Mouse (Mus musculus) CH12.LX (cell line): Measurements from ENCODE around the gene Sdcbp2. TPM values are rescaled to one million over a fixed set of nuclear protein-coding genes. Genes with fewer than 3 reads are reported as not detected.

Experiments
- DNase-seq: peaks from one replicate; pipeline ENCODE4 v3.0.0-alpha.2; 2013; ENCODE audit errors: extremely low read depth
- H3K27ac ChIP-seq: 2 replicates; pipeline ENCODE4 v1.5.1; 2012; ENCODE audit warnings: low read depth, mild to moderate bottlenecking, control low read depth, moderate library complexity; ENCODE audit not compliant: insufficient read depth
- H3K27me3 ChIP-seq: replicated peaks from 2 replicates; pipeline ENCODE3; 2012; ENCODE audit warnings: inconsistent platforms
- H3K36me3 ChIP-seq, 2 experiments: replicated peaks in 1 of 2; 2 replicates each; pipeline versions ENCODE3 to v1.6.1; 2012; ENCODE audit warnings: inconsistent platforms in 1 of 2, low read length in 1 of 2, mild to moderate bottlenecking in 1 of 2, mixed read lengths in 1 of 2, moderate library complexity in 1 of 2; ENCODE audit not compliant: control insufficient read depth in 1 of 2, insufficient read depth in 1 of 2
- H3K4me1 ChIP-seq, 2 experiments: 2 replicates each; pipeline ENCODE4 v1.6.1; 2012; ENCODE audit warnings: inconsistent platforms in 1 of 2, moderate library complexity in 1 of 2; ENCODE audit not compliant: insufficient read depth in 2 of 2, control insufficient read depth in 1 of 2
- H3K4me2 ChIP-seq: 2 replicates; pipeline ENCODE4 v1.6.1; 2012; ENCODE audit warnings: low read depth, mild to moderate bottlenecking, control low read depth; ENCODE audit not compliant: poor library complexity, insufficient read depth, severe bottlenecking
- H3K4me3 ChIP-seq, 3 experiments: fragments of 150-350 bp in 1 of 3; sonication (generic) in 1 of 3; replicated peaks in 1 of 3; 2 replicates each; pipeline versions ENCODE3 to v1.5.1; 2011 to 2012; ENCODE audit warnings: low read depth in 2 of 3, low read length in 2 of 3, mild to moderate bottlenecking in 2 of 3, moderate library complexity in 2 of 3, control low read depth in 1 of 3, improper control_type of control experiment in 1 of 3, inconsistent platforms in 1 of 3, mixed read lengths in 1 of 3; ENCODE audit not compliant: poor library complexity in 1 of 3
- H3K79me2 ChIP-seq: replicated peaks from 2 replicates; pipeline ENCODE4 v1.6.1; 2012; ENCODE audit warnings: mild to moderate bottlenecking, moderate library complexity; ENCODE audit not compliant: control insufficient read depth, poor library complexity, insufficient read depth, severe bottlenecking; ENCODE audit errors: extremely low read depth
- H3K9ac ChIP-seq: 2 replicates; pipeline ENCODE4 v1.6.1; 2012; ENCODE audit warnings: low read depth, mild to moderate bottlenecking, control low read depth, moderate library complexity; ENCODE audit not compliant: insufficient read depth
- H3K9me3 ChIP-seq: replicated peaks from 2 replicates; pipeline ENCODE3; 2012; ENCODE audit warnings: low read length, inconsistent platforms, mixed read lengths
- BHLHE40 ChIP-seq: IDR thresholded peaks from 2 replicates; pipeline ENCODE4 v1.6.1; 2011; ENCODE audit warnings: mild to moderate bottlenecking, low read depth, low read length, improper control_type of control experiment
- CHD1 ChIP-seq: IDR thresholded peaks from 2 replicates; pipeline ENCODE4 v1.6.1; 2012; ENCODE audit warnings: low read depth, low read length, improper control_type of control experiment, inconsistent platforms
- CHD2 ChIP-seq: IDR thresholded peaks from 2 replicates; pipeline ENCODE4 v1.6.1; 2011; ENCODE audit warnings: low read length, improper control_type of control experiment
- CTCF ChIP-seq, 2 experiments: IDR thresholded peaks in 1 of 2; conservative IDR thresholded peaks in 1 of 2; 2 replicates each; pipeline ENCODE4 v1.5.1; 2011 to 2012; ENCODE audit warnings: low read depth in 2 of 2, low read length in 2 of 2, improper control_type of control experiment in 1 of 2, inconsistent platforms in 1 of 2, mild to moderate bottlenecking in 1 of 2, moderate library complexity in 1 of 2
- ELF1 ChIP-seq: IDR thresholded peaks from 2 replicates; pipeline ENCODE4 v1.6.1; 2014; ENCODE audit warnings: low read depth, mild to moderate bottlenecking, inconsistent platforms, low read length, improper control_type of control experiment
- EP300 ChIP-seq: IDR thresholded peaks from 2 replicates; pipeline ENCODE4 v1.6.1; 2011; ENCODE audit warnings: low read length, improper control_type of control experiment
- GABPA ChIP-seq: IDR thresholded peaks from 2 replicates; pipeline ENCODE4 v1.6.1; 2012; ENCODE audit warnings: low read depth, low read length, improper control_type of control experiment, inconsistent platforms; ENCODE audit not compliant: insufficient replicate concordance
- HCFC1 ChIP-seq: IDR thresholded peaks from 2 replicates; pipeline ENCODE4 v1.6.1; 2012; ENCODE audit warnings: low read depth, mild to moderate bottlenecking, inconsistent platforms, low read length, improper control_type of control experiment
- IRF4 ChIP-seq: IDR thresholded peaks from 2 replicates; pipeline ENCODE4 v1.6.1; 2014; ENCODE audit warnings: low read depth, mild to moderate bottlenecking, inconsistent platforms, low read length, improper control_type of control experiment
- JUN ChIP-seq: IDR thresholded peaks from 2 replicates; pipeline ENCODE4 v1.6.1; 2011; ENCODE audit warnings: low read depth, mild to moderate bottlenecking, low read length, improper control_type of control experiment, moderate library complexity; ENCODE audit not compliant: insufficient read depth
- JUND ChIP-seq: conservative IDR thresholded peaks from 2 replicates; pipeline ENCODE4 v1.6.1; 2011; ENCODE audit warnings: low read depth, low read length, improper control_type of control experiment
- KAT2A ChIP-seq: IDR thresholded peaks from 2 replicates; pipeline ENCODE4 v1.6.1; 2012; ENCODE audit warnings: low read length, improper control_type of control experiment, inconsistent platforms; ENCODE audit not compliant: insufficient replicate concordance
- MAFK ChIP-seq: IDR thresholded peaks from 2 replicates; pipeline ENCODE4 v1.6.1; 2011; ENCODE audit warnings: low read length, improper control_type of control experiment; ENCODE audit not compliant: insufficient replicate concordance
- MAX ChIP-seq: IDR thresholded peaks from 2 replicates; pipeline ENCODE4 v1.6.1; 2011; ENCODE audit warnings: low read length, improper control_type of control experiment
- MYC ChIP-seq: IDR thresholded peaks from 2 replicates; pipeline ENCODE4 v1.6.1; 2011; ENCODE audit warnings: low read depth, mild to moderate bottlenecking, improper control_type of control experiment, low read length
- NELFE ChIP-seq: IDR thresholded peaks from 2 replicates; pipeline ENCODE4 v1.6.1; 2011; ENCODE audit warnings: low read depth, low read length, improper control_type of control experiment
- NRF1 ChIP-seq: IDR thresholded peaks from 2 replicates; pipeline ENCODE4 v1.6.1; 2014; ENCODE audit warnings: low read depth, mild to moderate bottlenecking, inconsistent platforms, low read length, improper control_type of control experiment, moderate library complexity
- PAX5 ChIP-seq: IDR thresholded peaks from 2 replicates; pipeline ENCODE4 v1.6.1; 2012; ENCODE audit warnings: low read length, inconsistent platforms, mixed read lengths
- POLR2A ChIP-seq: IDR thresholded peaks from 2 replicates; pipeline ENCODE4 v1.6.1; 2011; ENCODE audit warnings: low read depth, mild to moderate bottlenecking, improper control_type of control experiment, low read length
- POLR2AphosphoS2 ChIP-seq: IDR thresholded peaks from 2 replicates; pipeline ENCODE4 v1.6.1; 2011; ENCODE audit warnings: low read depth, low read length, improper control_type of control experiment
- SMC3 ChIP-seq: IDR thresholded peaks from 2 replicates; pipeline ENCODE4 v1.6.1; 2011; ENCODE audit warnings: low read depth, low read length, improper control_type of control experiment
- TBP ChIP-seq: conservative IDR thresholded peaks from 2 replicates; pipeline ENCODE4 v1.6.1; 2011; ENCODE audit warnings: low read depth, low read length, improper control_type of control experiment
- TCF12 ChIP-seq: IDR thresholded peaks from 2 replicates; pipeline ENCODE4 v1.6.1; 2014; ENCODE audit warnings: low read depth, mild to moderate bottlenecking, inconsistent platforms, low read length, improper control_type of control experiment
- USF1 ChIP-seq: IDR thresholded peaks from 2 replicates; pipeline ENCODE4 v1.6.1; 2014; ENCODE audit warnings: low read depth, mild to moderate bottlenecking, inconsistent platforms, low read length, improper control_type of control experiment
- USF2 ChIP-seq: conservative IDR thresholded peaks from 2 replicates; pipeline ENCODE4 v1.6.1; 2011; ENCODE audit warnings: low read depth, low read length, improper control_type of control experiment
- ZC3H11A ChIP-seq: IDR thresholded peaks from 2 replicates; pipeline ENCODE4 v1.6.1; 2012; ENCODE audit warnings: low read depth, mild to moderate bottlenecking, inconsistent platforms, low read length, improper control_type of control experiment
- ZKSCAN1 ChIP-seq: IDR thresholded peaks from 2 replicates; pipeline ENCODE4 v1.6.1; 2012; ENCODE audit warnings: low read depth, inconsistent platforms, low read length, improper control_type of control experiment, borderline replicate concordance
- ZMIZ1 ChIP-seq: IDR thresholded peaks from 2 replicates; pipeline ENCODE4 v1.6.1; 2012; ENCODE audit warnings: low read depth, mild to moderate bottlenecking, inconsistent platforms, low read length, improper control_type of control experiment
- dilution Hi-C: fragments of 300-500 bp; cut with MboI; formaldehyde crosslinking; loops from 2 replicates; pipeline ENCODE4 v1.14.3; 2020; ENCODE audit warnings: low sequenced_read_pairs; ENCODE audit not compliant: extremely low pct_unique_long_range_greater_than_20kb, extremely low pct_ligation_motif_present
- in situ Hi-C: fragments of 300-500 bp; cut with MboI; formaldehyde crosslinking; loops from 3 replicates; pipeline ENCODE4 v1.14.3; 2019; ENCODE audit warnings: low sequenced_read_pairs, low pct_ligation_motif_present, low pct_unique_long_range_greater_than_20kb, mixed read lengths
- polyA plus RNA-seq: library from polyadenylated mRNA; unstranded; fragments of >175 nt; gene quantifications from 2 replicates; pipeline ENCODE4 v1.2.1, GENCODE M21; 2012; ENCODE audit warnings: low read depth; ENCODE audit not compliant: insufficient read length
- total RNA-seq, 2 experiments: library from RNA; depleted of rRNA; stranded (reverse); fragments of 300-350 nt in 1 of 2; fragments of >200 nt in 1 of 2; gene quantifications; 2 replicates each; pipeline ENCODE4 v1.2.3; 2012 to 2014

Sdcbp2 gene
- total and polyA plus RNA-seq, 3 experiments = 1.1 to 2.3 (median 1.4) TPM

- H3K9ac ChIP-seq = no peak overlapping the region
- no peak overlapping the region for H3K4me3 ChIP-seq
- dilution Hi-C loops (no loop called here), in situ Hi-C loops (no loop called here)
- peaks cover 10 to 29% of the 10 kb centered on the region in 2 experiments for H3K4me1 ChIP-seq
- TF ChIP-seq TBP (no peak), POLR2AphosphoS2 (no peak), USF1 (no peak), TCF12 (no peak), EP300 (no peak), IRF4 (no peak), MAFK (no peak), CHD1 (no peak), POLR2A (no peak), ELF1 (no peak), CTCF (conservative IDR thresholded peaks at IDR 0.05 in 1 of 2, IDR thresholded peaks at IDR 0.05 in 1 of 2; ENCODE audit: low read depth in 2 of 2, low read length in 2 of 2) (no peak), NELFE (no peak), HCFC1 (no peak), JUND (no peak), ZC3H11A (no peak), MAX (no peak)
- DNase-seq = no peak
- H3K9me3 ChIP-seq = no peaks in the 10 kb centered on the region
- H3K79me2 ChIP-seq = 0 out of 2 replicates have a peak, but pooled peaks cover 1% of the 10 kb centered on the region
- H3K36me3 ChIP-seq = no peaks in the 10 kb centered on the region
- H3K27me3 ChIP-seq = no peaks in the 10 kb centered on the region
- H3K27ac ChIP-seq = no peak overlapping the region
- no peak overlapping the region for H3K4me2 ChIP-seq
Measured at GRCm38 (mm10) chr2:151536618-151536974, 35.8 kb upstream of the Sdcbp2 start.

GRCm38 (mm10) chr2:151538646-151539045, 33.8 kb upstream of the Sdcbp2 start:
- dilution Hi-C loops = no loop called here
- TF ChIP-seq ZKSCAN1 (no peak), GABPA (no peak), EP300 (no peak), IRF4 (no peak), HCFC1 (no peak), ZMIZ1 (no peak), NRF1 (no peak), USF2 (no peak), CHD2 (no peak), MAFK (no peak), TBP (no peak), PAX5 (no peak), POLR2A (no peak), MYC (no peak), JUN (no peak), SMC3 (no peak), KAT2A (no peak), BHLHE40 (no peak), CHD1 (no peak)
- TF ChIP-seq, all 38 proteins: peak for 0
- H3K4me2 ChIP-seq = no peak overlapping the region
- H3K79me2 ChIP-seq = peaks cover 15% of the 10 kb centered on the region
- no peak overlapping the region for H3K9ac ChIP-seq
- no peaks in the 10 kb centered on the region for H3K27me3 ChIP-seq
- H3K4me3 ChIP-seq = no peak overlapping the region
- peaks cover 5 to 25% of the 10 kb centered on the region in 2 experiments for H3K4me1 ChIP-seq
- no peaks in the 10 kb centered on the region for H3K9me3 ChIP-seq
- H3K36me3 ChIP-seq = no peaks in the 10 kb centered on the region
- H3K27ac ChIP-seq = no peak overlapping the region
- no peak for DNase-seq
- in situ Hi-C loops = no loop called here
